Mouse (Mus musculus): ENCODE results near the gene Olfr1442. TPM values are rescaled to one million over a fixed set of nuclear protein-coding genes. Genes with fewer than 3 reads are reported as not detected.

The Olfr1442 gene
- polyA plus RNA-seq (2017; shearing (Covaris generic)): not detected

DNA sequence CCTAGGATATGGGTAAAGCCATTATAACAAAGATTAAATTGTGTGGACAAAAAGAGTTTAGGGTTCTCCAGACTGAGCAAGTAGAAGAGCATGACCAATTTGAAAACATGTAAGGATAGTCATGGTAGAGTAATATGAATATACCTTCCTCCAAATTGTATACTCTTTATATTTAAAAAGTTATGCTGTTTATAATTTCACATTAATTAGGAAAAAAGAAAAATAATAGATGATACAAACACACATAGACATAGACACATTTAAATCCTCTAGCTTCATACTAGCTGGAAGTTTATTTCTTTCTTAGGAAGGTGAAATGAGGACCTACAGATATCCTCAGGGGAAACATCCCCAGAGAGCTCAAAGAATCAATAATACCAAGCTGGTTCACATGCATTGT is at the start of gene Olfr1442:
Gene Olfr1442 (plus strand): TSS at position 301 of the 400 bp plus-strand sequence.

DNA sequence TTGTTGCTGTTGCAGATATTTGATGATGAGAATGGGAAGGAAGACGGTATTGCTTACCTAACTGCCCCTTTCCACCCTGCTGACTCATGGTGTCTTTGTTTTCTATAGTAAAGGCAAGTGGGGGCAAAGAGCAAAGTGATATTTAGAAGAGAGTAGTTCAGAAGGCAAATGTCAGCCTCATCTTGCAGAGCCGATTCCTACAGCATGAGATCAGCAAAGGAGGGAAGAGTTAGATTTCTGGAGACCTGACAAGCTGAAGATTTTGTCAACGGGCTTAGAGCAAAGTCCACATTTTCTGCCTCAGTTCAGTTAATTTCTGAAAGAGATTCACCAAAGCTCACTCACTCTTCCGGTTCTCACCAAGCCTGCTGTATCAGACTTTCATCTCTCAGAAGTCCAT is 37.1 kb upstream of the Olfr1442 start, which contains the start of gene Glyat:
Gene Glyat (plus strand): TSS at position 133 of the 400 bp plus-strand sequence.

GRCm38 (mm10) chr19:12677812-12678211 is 7.6 kb downstream of the Olfr1442 start, which contains the start of gene Olfr1443:
TSS of gene Olfr1443 (plus strand) at chr19:12678112.

GRCm38 (mm10) chr19:12695590-12695989 is 25.4 kb downstream of the Olfr1442 start, which contains the start of gene Keg1:
TSS of gene Keg1 (plus strand) at chr19:12695786.

Other genes starting within 250 kb of the Olfr1442 start
- gene Pfpl, start 242.5 kb upstream of the Olfr1442 start, polyA plus RNA-seq (2017; shearing (Covaris generic)): 0.08 TPM
- gene Mpeg1, start 209.7 kb upstream of the Olfr1442 start, polyA plus RNA-seq (2017; shearing (Covaris generic)): 0.50 TPM
- gene Dtx4, start 169.0 kb upstream of the Olfr1442 start, polyA plus RNA-seq (2017; shearing (Covaris generic)): 7.9 TPM
- gene Fam111a, start 124.7 kb upstream of the Olfr1442 start, polyA plus RNA-seq (2017; shearing (Covaris generic)): 39.7 TPM
- not detected for gene Gm4952, start 70.5 kb upstream of the Olfr1442 start, polyA plus RNA-seq (2017; shearing (Covaris generic))
- gene Glyat, start 37.1 kb upstream of the Olfr1442 start, polyA plus RNA-seq (2017; shearing (Covaris generic)): not detected
- not detected for gene Olfr1443, start 7.7 kb downstream of the Olfr1442 start, polyA plus RNA-seq (2017; shearing (Covaris generic))
- not detected for gene Keg1, start 25.3 kb downstream of the Olfr1442 start, polyA plus RNA-seq (2017; shearing (Covaris generic))
- 0.19 TPM for gene Cntf, start 95.2 kb downstream of the Olfr1442 start, polyA plus RNA-seq (2017; shearing (Covaris generic))
- 18.9 TPM for gene Zfp91, start 125.7 kb downstream of the Olfr1442 start, polyA plus RNA-seq (2017; shearing (Covaris generic))
- 155 TPM for gene Lpxn, start 125.8 kb downstream of the Olfr1442 start, polyA plus RNA-seq (2017; shearing (Covaris generic))
- not detected for gene Gm5244, start 176.2 kb downstream of the Olfr1442 start, polyA plus RNA-seq (2017; shearing (Covaris generic))
- 0.47 TPM for gene Olfr1444, start 186.8 kb downstream of the Olfr1442 start, polyA plus RNA-seq (2017; shearing (Covaris generic))
- not detected for gene Olfr1445, start 213.4 kb downstream of the Olfr1442 start, polyA plus RNA-seq (2017; shearing (Covaris generic))
- gene Olfr1446, start 223.1 kb downstream of the Olfr1442 start, polyA plus RNA-seq (2017; shearing (Covaris generic)): not detected
- not detected for gene Olfr1447, start 233.3 kb downstream of the Olfr1442 start, polyA plus RNA-seq (2017; shearing (Covaris generic))